Mouse (Mus musculus) urinary bladder, postnatal 10 days (tissue): ENCODE measurements around the gene Mau2.
"Not testable (repeated sequence)": the region's sequence is repeated elsewhere in the genome, so short reads cannot be mapped to it uniquely, and the experiment has no call there.

Experiments used
- DNase-seq: peaks from one replicate; pipeline ENCODE4 v3.0.0; 2022; ENCODE audit warnings: low spot score

The Mau2 gene

GRCm38 (mm10) chr8:70023596-70023995, 18.9 kb downstream of the Mau2 start:
- DNase-seq = no peak

- DNase-seq = no peak
These were observed 27.5 kb downstream of the Mau2 start for GRCm38 (mm10) chr8:70015017-70015416.

DNA sequence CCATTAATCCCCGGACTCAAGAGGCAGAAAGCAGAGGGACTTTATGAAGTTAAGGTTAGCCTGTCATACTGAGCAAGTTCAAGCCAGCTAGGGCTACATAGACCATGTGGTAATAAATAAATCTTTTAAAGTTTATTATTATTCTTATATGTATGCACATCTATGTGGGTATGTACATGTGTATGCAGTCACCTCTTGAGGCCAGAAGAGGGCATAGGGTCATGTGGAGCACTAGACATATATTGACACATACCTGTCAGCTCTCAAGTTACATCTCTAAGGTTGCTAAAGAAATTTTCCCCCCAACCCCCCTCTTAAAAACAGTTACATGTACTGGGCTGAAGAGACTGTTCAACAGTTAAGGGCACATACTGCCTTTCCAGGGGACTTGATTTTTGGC, 29.8 kb downstream of the Mau2 start:
- DNase-seq = no peak

GRCm38 (mm10) chr8:70012350-70012749, 30.2 kb downstream of the Mau2 start:
- DNase-seq = no peak

GRCm38 (mm10) chr8:70010796-70011195, 31.7 kb downstream of the Mau2 start:
- DNase-seq = not testable (repeated sequence)

DNA sequence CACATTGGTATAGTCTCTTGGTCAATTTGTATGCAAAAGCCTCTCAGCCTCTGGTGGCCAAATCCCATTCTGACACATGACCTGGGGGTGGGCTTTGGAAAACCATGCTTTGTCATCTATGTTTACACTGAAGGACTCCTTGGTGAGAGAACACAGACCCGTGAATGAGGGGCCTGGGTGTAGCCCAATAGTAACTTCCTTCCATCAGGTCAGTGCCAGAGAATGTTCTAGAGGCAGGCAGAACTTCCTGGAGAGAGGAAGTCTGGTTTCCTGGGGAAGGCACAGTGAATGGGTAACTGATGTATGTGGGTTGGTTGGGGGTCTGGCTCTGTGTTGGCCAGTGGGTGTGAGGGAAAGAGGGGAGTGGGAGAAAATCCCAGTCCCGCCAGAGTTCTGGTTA, 37.4 kb downstream of the Mau2 start:
- no peak for DNase-seq

GRCm38 (mm10) chr8:70004345-70004744, 38.2 kb downstream of the Mau2 start:
- no peak for DNase-seq

- no peak for DNase-seq
These were observed 39.3 kb downstream of the Mau2 start for GRCm38 (mm10) chr8:70003204-70003657.

DNA sequence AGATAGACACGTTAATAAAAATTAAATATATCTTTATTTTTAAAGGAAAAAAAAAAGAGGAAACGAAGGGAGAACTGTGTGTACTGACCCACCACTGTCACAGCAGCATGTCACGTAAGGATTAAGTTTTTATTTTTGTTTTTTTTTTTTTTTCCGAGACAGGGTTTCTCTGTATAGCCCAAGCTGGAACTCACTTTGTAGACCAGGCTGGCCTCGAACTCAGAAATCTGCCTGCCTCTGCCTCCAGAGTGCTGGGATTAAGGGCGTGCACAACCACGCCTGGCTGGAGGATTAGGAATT, 40.7 kb downstream of the Mau2 start:
- not testable (repeated sequence) for DNase-seq

GRCm38 (mm10) chr8:70001176-70001891, 41.2 kb downstream of the Mau2 start:
- DNase-seq = peak; percentile 41

DNA sequence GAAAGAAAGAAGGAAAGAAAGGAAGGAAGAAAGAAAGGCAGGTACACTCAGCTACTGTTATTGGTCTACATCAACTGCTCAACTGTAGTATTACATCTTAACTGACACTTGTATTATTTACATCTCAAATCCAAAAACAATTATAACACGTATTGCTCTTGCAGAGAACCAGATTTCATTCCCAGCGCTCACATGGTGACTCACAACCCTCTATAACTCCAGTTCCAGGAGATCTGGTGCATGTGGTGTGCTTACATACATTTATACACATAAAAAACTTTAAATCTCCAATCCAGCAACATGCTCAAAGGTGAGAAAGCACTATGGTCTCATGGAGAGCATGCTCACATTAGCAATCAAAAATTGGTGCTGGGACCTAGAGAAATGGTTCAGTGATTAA, 42.3 kb downstream of the Mau2 start:
- DNase-seq = no peak

GRCm38 (mm10) chr8:69999236-69999635, 43.3 kb downstream of the Mau2 start:
- DNase-seq = no peak

GRCm38 (mm10) chr8:69998706-69999105, 43.8 kb downstream of the Mau2 start:
- no peak for DNase-seq

DNA sequence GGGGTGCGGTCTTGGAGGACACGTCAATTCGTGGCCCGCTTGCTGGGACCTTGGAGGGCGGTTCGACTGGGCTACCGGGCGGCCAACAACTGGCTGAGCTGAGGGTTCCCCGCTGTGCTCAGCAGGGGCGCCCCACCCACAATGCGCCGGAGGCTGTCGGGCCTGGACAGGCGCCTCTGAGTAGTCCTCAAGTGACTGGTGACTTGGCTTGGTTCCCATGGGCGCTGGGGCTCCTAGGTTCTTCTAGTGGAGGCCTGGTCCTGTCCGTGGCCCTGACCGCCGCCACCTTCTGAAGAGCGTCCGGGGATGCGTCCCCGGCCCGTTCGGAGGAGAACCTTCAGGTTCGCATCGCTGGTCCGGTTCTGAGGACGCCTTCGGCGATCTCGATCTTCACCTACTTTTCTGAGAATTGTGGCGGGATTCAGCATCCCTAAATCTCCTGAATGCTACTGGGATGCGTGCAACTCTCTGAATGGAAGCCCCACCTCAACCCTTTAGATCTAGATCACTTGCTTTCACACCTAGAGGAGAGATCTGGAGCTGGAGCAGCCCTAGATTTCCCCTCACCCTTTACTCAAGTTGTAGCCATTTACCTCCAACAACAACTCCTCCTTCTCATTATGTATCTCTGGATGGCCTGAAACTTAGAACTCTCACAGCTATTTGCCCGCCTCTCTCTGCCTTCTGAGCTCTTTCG, 45.8 kb downstream of the Mau2 start:
- no peak for DNase-seq

GRCm38 (mm10) chr8:69995776-69996588, 46.6 kb downstream of the Mau2 start, which contains the start of gene Gatad2a:
Gatad2a (minus strand) TSS chr8:69996384.
- DNase-seq = peak; percentile 99

DNA sequence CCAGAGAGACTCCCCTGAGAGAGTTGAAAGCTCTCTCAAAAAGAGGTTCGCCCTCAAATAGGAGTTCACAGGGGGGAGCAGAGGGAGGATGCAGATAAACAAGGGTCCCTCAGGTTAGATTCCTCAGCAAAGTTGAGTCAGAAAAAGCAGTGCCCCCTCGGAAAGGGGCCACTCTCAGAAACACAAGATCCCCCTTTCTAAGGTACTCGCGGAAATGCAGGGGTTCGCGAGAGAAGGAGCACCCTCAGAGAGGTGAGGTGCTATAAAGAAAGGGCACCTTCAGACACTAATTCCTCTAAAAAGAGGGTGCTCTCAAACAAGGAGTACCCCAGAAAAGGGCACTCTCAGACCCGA, 47.1 kb downstream of the Mau2 start:
- no peak for DNase-seq

DNA sequence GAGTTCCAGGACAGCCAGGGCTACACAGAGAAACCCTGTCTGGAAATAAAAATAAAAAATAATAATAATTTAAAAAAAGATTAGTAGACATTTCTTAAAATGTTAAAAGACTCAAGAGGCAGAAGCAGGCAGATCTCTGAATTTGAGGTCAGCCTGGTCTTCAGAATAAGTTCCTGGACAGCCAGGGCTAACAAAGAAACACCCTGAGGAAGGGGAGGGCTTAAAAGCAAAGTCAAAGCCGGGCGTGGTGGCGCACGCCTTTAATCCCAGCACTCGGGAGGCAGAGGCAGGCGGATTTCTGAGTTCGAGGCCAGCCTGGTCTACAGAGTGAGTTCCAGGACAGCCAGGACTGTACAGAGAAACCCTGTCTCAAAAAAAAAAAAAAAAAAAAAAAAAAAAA, 53.6 kb downstream of the Mau2 start:
- not testable (repeated sequence) for DNase-seq

DNA sequence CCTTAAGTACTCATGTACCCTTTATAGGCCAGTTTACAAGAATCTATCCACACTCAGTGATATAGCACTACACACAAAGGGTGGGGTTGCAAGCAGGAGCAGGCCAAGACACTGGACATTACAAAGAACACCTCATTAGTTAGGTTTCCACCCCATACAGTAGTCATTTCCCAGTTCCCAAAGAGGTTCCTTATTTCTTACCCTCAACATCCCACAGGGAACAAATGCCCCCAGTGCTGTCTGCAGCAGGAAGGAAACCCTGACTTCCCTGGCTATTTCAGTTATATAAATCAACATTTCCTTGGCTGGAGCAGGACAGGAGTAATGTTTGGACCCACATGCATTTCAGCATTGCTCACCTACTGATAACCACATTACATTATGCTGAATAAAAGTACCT, 54.8 kb downstream of the Mau2 start:
- DNase-seq = no peak

GRCm38 (mm10) chr8:69984876-69985553, 57.5 kb downstream of the Mau2 start:
- DNase-seq = no peak

- no peak for DNase-seq
These were observed 64.1 kb downstream of the Mau2 start for GRCm38 (mm10) chr8:69978456-69978855.

DNA sequence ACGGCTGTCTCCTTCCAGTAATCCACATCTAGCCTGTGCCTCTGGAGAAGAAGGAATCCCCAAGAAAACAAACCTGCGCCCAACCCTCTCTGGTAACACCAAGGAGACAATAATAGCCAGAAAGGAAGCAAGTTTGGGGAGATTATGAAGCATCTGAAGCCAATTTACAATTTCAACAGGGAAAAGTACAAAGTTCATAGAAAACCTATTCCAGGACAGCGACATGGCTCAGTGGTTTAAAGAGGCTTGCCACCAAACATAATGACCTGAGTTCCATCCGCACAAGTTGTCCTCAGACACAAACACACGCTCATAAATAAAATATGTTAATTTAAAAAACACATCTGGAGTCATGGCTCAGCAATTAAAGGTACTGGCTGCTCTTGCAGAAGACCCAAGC, 67.7 kb downstream of the Mau2 start:
- no peak for DNase-seq

DNA sequence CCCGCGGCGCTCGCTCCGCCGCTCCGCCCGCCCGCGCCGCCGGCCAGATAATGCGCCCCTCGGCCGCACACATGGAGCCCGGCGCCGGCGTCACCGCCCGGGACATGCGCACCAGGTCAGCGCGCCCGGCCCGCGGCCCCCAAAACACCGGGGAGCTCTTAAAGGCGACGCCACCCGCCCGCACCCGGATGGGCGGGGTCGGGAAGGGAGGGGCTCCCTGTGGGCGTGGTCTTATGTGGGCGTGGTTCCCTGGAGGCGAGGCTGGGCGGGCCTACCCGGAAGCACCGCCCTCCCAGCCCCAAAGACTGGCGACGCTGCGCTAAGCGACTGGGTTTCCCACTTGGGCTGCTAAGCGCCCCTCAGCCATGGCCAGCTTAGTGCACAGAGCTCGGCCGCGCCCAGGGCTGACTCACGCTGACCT, 68.3 kb downstream of the Mau2 start:
- DNase-seq = peak; percentile 92
